Mouse (Mus musculus): ENCODE results near the gene Lig3.
"Not testable (repeated sequence)": the region's sequence is repeated elsewhere in the genome, so short reads cannot be mapped to it uniquely, and the experiment has no call there.

The Lig3 gene

GRCm38 (mm10) chr11:82831008-82831893 lies 50.3 kb downstream of the Lig3 start:
- DNase-seq (ENCODE audit: low read depth, low spot score): no peak

- DNase-seq (ENCODE audit: low read depth, low spot score): not testable (repeated sequence)
Observed at GRCm38 (mm10) chr11:82832402-82832801, 51.5 kb downstream of the Lig3 start.

GRCm38 (mm10) chr11:82833929-82834328 lies 53.0 kb downstream of the Lig3 start:
- no peak for DNase-seq (ENCODE audit: low read depth, low spot score)

GRCm38 (mm10) chr11:82834359-82834758 lies 53.5 kb downstream of the Lig3 start:
- not testable (repeated sequence) for DNase-seq (ENCODE audit: low read depth, low spot score)

DNA sequence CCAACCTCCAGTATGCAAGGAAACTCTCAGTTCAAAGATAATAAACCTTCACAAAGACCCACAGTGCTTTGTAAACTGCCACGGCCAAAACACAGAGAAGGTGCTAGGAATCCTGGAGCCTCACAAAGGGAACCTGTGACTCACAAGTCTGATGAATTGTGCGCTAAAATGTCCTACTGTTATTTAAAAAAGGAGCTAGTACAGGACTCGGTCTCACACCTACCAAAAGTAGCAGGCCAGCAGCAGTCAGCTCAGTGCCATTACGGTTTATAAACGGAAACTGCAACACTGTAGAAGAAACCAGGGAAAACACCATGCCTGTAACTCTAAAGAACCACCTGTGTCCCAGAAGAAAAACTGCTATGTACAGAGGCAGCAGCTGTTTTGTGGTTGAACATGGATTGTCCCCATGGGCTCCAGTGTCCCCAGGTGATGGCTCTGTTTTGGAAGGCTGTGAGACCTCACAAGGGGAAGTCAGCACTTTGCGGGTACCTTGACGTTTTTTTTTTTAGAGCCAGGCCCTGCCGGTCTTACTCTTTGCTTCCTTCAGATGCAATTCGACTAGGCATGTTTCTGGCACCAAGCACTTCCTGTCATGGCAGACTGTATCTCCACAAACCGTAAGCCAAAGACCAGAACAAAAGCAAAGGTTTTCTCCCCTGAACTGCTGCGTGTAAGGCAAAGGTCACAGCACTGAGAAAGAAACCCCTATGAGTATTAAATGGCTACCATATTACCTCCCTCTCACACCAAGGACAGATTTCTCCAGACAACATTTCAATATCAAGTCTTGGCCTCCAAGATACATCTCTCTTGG lies 54.9 kb downstream of the Lig3 start:
- DNase-seq (ENCODE audit: low read depth, low spot score): no peak

- no peak for DNase-seq (ENCODE audit: low read depth, low spot score)
Observed at GRCm38 (mm10) chr11:82837192-82837591, 56.3 kb downstream of the Lig3 start.

DNA sequence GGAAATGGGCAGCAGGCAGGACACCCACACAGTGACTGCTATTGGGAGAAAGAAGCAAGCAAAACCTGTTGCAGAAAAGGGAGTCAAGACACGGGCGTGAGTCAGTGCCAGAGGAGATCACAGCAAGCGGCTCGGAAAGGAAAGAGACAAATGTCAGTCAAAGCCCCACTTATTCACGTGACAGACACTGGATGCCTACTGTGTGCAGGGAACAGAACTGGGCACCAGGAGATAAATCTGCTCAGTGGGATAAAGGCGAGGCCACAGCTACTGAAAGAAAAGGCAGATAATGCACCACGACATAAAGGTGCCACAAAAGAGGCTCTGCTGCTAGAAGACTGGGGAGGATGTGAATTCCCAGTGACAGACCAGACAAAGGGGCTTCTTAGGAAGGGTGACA lies 56.9 kb downstream of the Lig3 start:
- no peak for DNase-seq (ENCODE audit: low read depth, low spot score)

DNA sequence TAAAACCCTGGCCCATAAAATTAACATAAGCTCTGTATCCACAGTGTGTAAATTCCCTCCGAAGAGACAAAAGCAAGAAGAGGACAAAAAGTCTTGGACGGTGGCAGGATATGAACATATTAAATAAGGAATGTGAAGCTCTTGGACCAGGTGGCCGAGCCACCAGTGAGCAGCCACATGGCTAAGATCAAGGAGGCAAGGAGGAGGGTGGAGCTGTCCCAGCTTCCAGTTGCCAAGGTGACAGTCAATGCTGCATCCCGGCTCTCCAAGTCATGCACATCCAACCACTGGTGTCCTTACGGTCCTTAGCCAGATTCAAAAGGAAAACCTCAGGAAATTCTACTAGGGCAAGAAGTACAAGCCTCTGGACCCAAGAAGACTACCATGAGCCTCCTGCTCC lies 57.6 kb downstream of the Lig3 start:
- DNase-seq (ENCODE audit: low read depth, low spot score): no peak

DNA sequence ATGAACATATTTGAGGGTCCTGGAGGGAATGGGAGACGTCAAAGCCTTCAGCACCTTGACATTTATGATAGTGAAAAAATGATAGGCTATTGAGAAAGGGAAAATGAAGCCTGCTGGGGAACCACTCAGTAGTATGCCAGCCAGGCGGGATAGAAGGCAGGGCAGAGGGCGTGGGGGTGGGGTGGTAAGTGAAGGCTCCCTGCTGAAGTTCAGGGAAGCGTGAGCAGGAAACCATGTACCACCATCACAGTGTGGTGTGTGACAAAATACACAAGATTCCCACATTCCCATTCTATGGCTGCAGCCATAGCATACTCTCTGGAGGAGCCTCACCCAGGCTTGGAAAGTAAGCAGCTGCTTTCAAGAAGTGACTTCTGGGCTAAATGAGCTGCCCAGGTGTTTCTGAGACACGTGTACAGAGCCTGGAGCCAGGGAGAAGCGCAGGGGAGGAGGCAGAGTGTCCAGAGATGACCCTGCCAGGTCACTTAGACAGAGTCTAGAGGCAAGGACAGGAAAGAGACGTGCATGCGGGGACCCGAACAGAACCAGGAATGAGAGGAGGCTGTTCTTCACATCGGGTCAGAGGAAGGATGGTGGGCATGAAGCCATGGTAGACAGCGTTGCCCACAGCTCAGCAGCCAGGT lies 64.0 kb downstream of the Lig3 start:
- DNase-seq (ENCODE audit: low read depth, low spot score): no peak

- no peak for DNase-seq (ENCODE audit: low read depth, low spot score)
Observed at GRCm38 (mm10) chr11:82845415-82846078, 64.6 kb downstream of the Lig3 start.

GRCm38 (mm10) chr11:82846079-82846436 lies 65.2 kb downstream of the Lig3 start:
- no peak for DNase-seq (ENCODE audit: low read depth, low spot score)

- DNase-seq (ENCODE audit: low read depth, low spot score): no peak
Observed at GRCm38 (mm10) chr11:82846938-82847337, 66.0 kb downstream of the Lig3 start.

DNA sequence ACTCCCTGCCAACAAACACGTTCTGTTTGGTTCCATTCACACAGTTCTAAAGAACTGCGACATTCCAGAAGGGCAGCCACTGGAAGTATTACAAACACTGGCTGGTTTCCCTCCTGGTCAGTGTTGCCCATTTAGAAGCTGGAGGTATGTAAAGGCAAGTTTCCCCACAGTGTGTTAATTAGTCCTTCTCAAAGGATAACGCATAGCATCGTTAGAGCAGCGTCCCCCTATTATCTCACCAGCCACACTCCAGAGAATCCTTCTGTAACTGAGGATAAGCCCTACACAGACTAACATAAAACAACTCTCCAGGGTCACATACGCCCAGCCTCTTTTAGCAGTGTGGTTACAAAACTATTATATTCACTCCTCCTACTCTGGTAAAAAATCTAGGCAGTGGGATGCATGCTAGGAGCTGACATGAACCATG lies 66.7 kb downstream of the Lig3 start:
- DNase-seq (ENCODE audit: low read depth, low spot score): no peak

- DNase-seq (ENCODE audit: low read depth, low spot score): no peak
Observed at GRCm38 (mm10) chr11:82850259-82850658, 69.4 kb downstream of the Lig3 start.

- no peak for DNase-seq (ENCODE audit: low read depth, low spot score)
Observed at GRCm38 (mm10) chr11:82852115-82852514, 71.2 kb downstream of the Lig3 start.

GRCm38 (mm10) chr11:82852540-82852939 lies 71.6 kb downstream of the Lig3 start:
- no peak for DNase-seq (ENCODE audit: low read depth, low spot score)

GRCm38 (mm10) chr11:82852958-82853357 lies 72.0 kb downstream of the Lig3 start:
- DNase-seq (ENCODE audit: low read depth, low spot score): no peak

Data from CD4-positive helper T cell, adult 2 months (primary cell).